Mouse (Mus musculus) heart, postnatal 0 days (tissue): Measurements from ENCODE around the gene Tm4sf19.

Experiments
- CTCF ChIP-seq: IDR thresholded peaks from 2 replicates; pipeline ENCODE4 v1.5.1; 2016; ENCODE audit warnings: antibody characterized with exemption, control low read depth, low read depth
- EP300 ChIP-seq: IDR thresholded peaks from 2 replicates; pipeline ENCODE4 v1.6.1; 2016; ENCODE audit warnings: antibody characterized with exemption, low read depth

DNA sequence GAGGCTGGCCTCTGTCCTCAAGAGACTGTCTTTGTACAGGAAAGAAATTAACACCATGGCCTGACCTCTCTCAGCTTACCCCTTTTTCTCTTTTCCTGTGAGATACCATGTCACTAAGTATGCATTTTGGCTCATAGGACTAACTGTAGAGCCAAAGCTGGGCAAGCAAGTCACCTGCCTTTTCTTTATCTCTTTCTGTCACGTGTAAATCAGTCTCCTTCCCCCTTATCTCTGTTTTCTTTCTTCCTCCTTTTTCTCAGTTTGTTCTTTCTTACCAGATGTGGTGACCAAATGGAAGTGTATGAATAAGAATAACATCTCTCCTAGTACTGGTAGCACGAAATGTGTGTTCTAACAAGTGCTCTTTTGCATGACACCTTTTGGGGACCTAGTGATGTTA, 15.4 kb upstream of the Tm4sf19 start:
- TF ChIP-seq CTCF (no peak), EP300 (no peak)
